In genomic region chr4:154171151-154171930, GRCm38 (mm10) we compare ENCODE assay signal across 8 mouse cellular contexts. TPM values are rescaled to one million over a fixed set of nuclear protein-coding genes. Genes with fewer than 3 reads are reported as not detected.
DNase-seq lines count a peak whose midpoint lies in the region; ATAC-seq and TF ChIP-seq lines count a peak whose summit lies in the region.

No protein-coding gene starts in this region.

- no peak for ATAC-seq in heart, embryonic 14.5 days (ENCODE audit: insufficient number of reproducible peaks, insufficient read depth, low FRiP score, low read depth)
- ATAC-seq in liver, embryonic 16.5 days (ENCODE audit: low read depth), result no peak
- no peak for ATAC-seq in stomach, embryonic 14.5 days (ENCODE audit: insufficient number of reproducible peaks, insufficient read depth, low FRiP score, low read depth)

- peak overlapping the region; percentile 66 for H3K9ac ChIP-seq in heart, embryonic 14.5 days (ENCODE audit: low read length)
- no peak overlapping the region for H3K9ac ChIP-seq in liver, embryonic 16.5 days (ENCODE audit: low read depth, low read length)
- peak overlapping the region; percentile 21; the same call in 1 of the 2 replicates for H3K9ac ChIP-seq in stomach, embryonic 14.5 days (replicated peaks; ENCODE audit: low read depth, low read length)

- WGBS in heart, embryonic 14.5 days, result 2% methylated on average over 37 of the region's 37 CpGs
- WGBS in liver, embryonic 16.5 days (ENCODE audit: insufficient replicate concordance), result 2% methylated on average over 37 of the region's 37 CpGs
- 2% methylated on average over 37 of the region's 37 CpGs for WGBS in stomach, embryonic 14.5 days

- H3K4me1 ChIP-seq in heart, embryonic 14.5 days (ENCODE audit: control insufficient read depth in 2 of 2, insufficient read depth in 2 of 2, low read length in 2 of 2), result peaks cover 8 to 21% of the 10 kb centered on the region in 2 experiments; a peak in 2 of 4 replicates
- H3K4me1 ChIP-seq in liver, embryonic 16.5 days (ENCODE audit: control insufficient read depth, low read depth, low read length), result no peaks in the 10 kb centered on the region
- H3K4me1 ChIP-seq in stomach, embryonic 14.5 days (ENCODE audit: control insufficient read depth, insufficient read depth, low read length), result peaks cover 13% of the 10 kb centered on the region; the same call in 1 of the 2 replicates

- no peaks in the 10 kb centered on the region for H3K9me3 ChIP-seq in heart, embryonic 14.5 days (ENCODE audit: control insufficient read depth, low read length)
- H3K9me3 ChIP-seq in liver, embryonic 16.5 days (replicated peaks; ENCODE audit: control insufficient read depth, low read length), result no peaks in the 10 kb centered on the region
- H3K9me3 ChIP-seq in stomach, embryonic 14.5 days (ENCODE audit: control insufficient read depth, low read depth, low read length), result no peaks in the 10 kb centered on the region

- TF ChIP-seq CTCF in layer of hippocampus, adult 2 months (conservative IDR thresholded peaks at IDR 0.05), result no peak

- no peak overlapping the region for H3K27ac ChIP-seq in layer of hippocampus, adult 2 months
- no peak overlapping the region for H3K27ac ChIP-seq in heart, embryonic 14.5 days (replicated peaks in 1 of 2; ENCODE audit: control insufficient read depth in 1 of 2, insufficient read depth in 1 of 2, low read depth in 2 of 2, low read length in 2 of 2)
- H3K27ac ChIP-seq in liver, embryonic 16.5 days (ENCODE audit: low read length), result no peak overlapping the region
- H3K27ac ChIP-seq in stomach, embryonic 14.5 days (ENCODE audit: low read length), result no peak overlapping the region

- DNase-seq in layer of hippocampus, adult 2 months (ENCODE audit: low spot score in 2 of 2), result no peak
- DNase-seq in layer of hippocampus, postnatal 10 days (ENCODE audit: low spot score in 2 of 2), result no peak
- no peak for DNase-seq in cerebellum, postnatal 36 days
- no peak for DNase-seq in right cerebral cortex, postnatal 14 days
- no peak for DNase-seq in thymus, postnatal 0 days (ENCODE audit: low spot score)

- peak overlapping the region; percentile 79 for H3K4me2 ChIP-seq in heart, embryonic 14.5 days (ENCODE audit: low read length)
- peak overlapping the region; percentile 53; the same call in 1 of the 2 replicates for H3K4me2 ChIP-seq in liver, embryonic 16.5 days (ENCODE audit: low read depth, low read length)
- peak overlapping the region; percentile 99 for H3K4me2 ChIP-seq in stomach, embryonic 14.5 days (replicated peaks; ENCODE audit: low read depth, low read length)

- peak overlapping the region; percentile 53 for H3K4me3 ChIP-seq in layer of hippocampus, adult 2 months
- peak overlapping the region; percentile 45 to 47 for H3K4me3 ChIP-seq in heart, embryonic 14.5 days (ENCODE audit: control insufficient read depth in 1 of 2, insufficient read depth in 1 of 2, low read depth in 1 of 2, low read length in 2 of 2)
- H3K4me3 ChIP-seq in liver, embryonic 16.5 days (ENCODE audit: low read depth, low read length), result peak overlapping the region; percentile 46; the same call in 1 of the 2 replicates
- H3K4me3 ChIP-seq in stomach, embryonic 14.5 days (ENCODE audit: low read depth, low read length), result peak overlapping the region; percentile 49

- H3K27me3 ChIP-seq in heart, embryonic 14.5 days (ENCODE audit: control insufficient read depth, insufficient read depth, low read length), result peaks cover 57% of the 10 kb centered on the region
- H3K27me3 ChIP-seq in liver, embryonic 16.5 days (ENCODE audit: control insufficient read depth, insufficient read depth, low read depth, low read length), result peaks cover 56% of the 10 kb centered on the region
- peaks cover 18% of the 10 kb centered on the region for H3K27me3 ChIP-seq in stomach, embryonic 14.5 days (ENCODE audit: control insufficient read depth, insufficient read depth, low read length)

- H3K36me3 ChIP-seq in heart, embryonic 14.5 days (ENCODE audit: control insufficient read depth, insufficient read depth, low read length), result no peaks in the 10 kb centered on the region
- no peaks in the 10 kb centered on the region for H3K36me3 ChIP-seq in liver, embryonic 16.5 days (ENCODE audit: control insufficient read depth, insufficient read depth)
- H3K36me3 ChIP-seq in stomach, embryonic 14.5 days (ENCODE audit: control insufficient read depth, insufficient read depth, low read length), result no peaks in the 10 kb centered on the region

RNA-seq across cellular contexts. Expression of gene Megf6, which starts 0.8 kb away (rescaled TPM):
- total RNA-seq in layer of hippocampus, adult 2 months (2021), result 1 to 10 TPM; 3.9 to 5.5 TPM
- total RNA-seq in layer of hippocampus, postnatal 10 days (2021), result 10 to 100 TPM; 11.4 to 11.6 TPM
- 33.3 and 39.8 TPM in 2 replicates for polyA plus RNA-seq in heart, embryonic 14.5 days (2014; fragmentation: Nextera tagmentation; extraction: Ambion mirVana)
- polyA plus RNA-seq in liver, embryonic 16.5 days (2015; fragmentation: Nextera tagmentation; extraction: Ambion mirVana), result 1.7 and 1.9 TPM in 2 replicates
- polyA plus RNA-seq in stomach, embryonic 14.5 days (2014; fragmentation: Nextera tagmentation; extraction: Ambion mirVana), result 16.8 and 20.9 TPM in 2 replicates
- polyA plus RNA-seq in thymus, postnatal 0 days (2015; fragmentation: Nextera tagmentation; extraction: Ambion mirVana), result 14.8 and 17.0 TPM in 2 replicates

RNA-seq across cellular contexts. Expression of gene Tprgl, which starts 10.9 kb away (rescaled TPM):
- 100 to 1,000 TPM; 171 to 177 TPM for total RNA-seq in layer of hippocampus, adult 2 months (2021)
- 100 to 1,000 TPM; 135 to 141 TPM for total RNA-seq in layer of hippocampus, postnatal 10 days (2021)
- polyA plus RNA-seq in heart, embryonic 14.5 days (2014; fragmentation: Nextera tagmentation; extraction: Ambion mirVana), result 145 and 148 TPM in 2 replicates
- polyA plus RNA-seq in liver, embryonic 16.5 days (2015; fragmentation: Nextera tagmentation; extraction: Ambion mirVana), result 128 and 131 TPM in 2 replicates
- 126 and 135 TPM in 2 replicates for polyA plus RNA-seq in stomach, embryonic 14.5 days (2014; fragmentation: Nextera tagmentation; extraction: Ambion mirVana)
- polyA plus RNA-seq in thymus, postnatal 0 days (2015; fragmentation: Nextera tagmentation; extraction: Ambion mirVana), result 171 and 177 TPM in 2 replicates

RNA-seq across cellular contexts. Expression of gene Wrap73, which starts 29.2 kb away (rescaled TPM):
- total RNA-seq in layer of hippocampus, adult 2 months (2021), result 10 to 100 TPM; 32.4 to 33.3 TPM
- 10 to 100 TPM; 27.3 to 33.0 TPM for total RNA-seq in layer of hippocampus, postnatal 10 days (2021)
- 20.7 and 23.1 TPM in 2 replicates for polyA plus RNA-seq in heart, embryonic 14.5 days (2014; fragmentation: Nextera tagmentation; extraction: Ambion mirVana)
- polyA plus RNA-seq in liver, embryonic 16.5 days (2015; fragmentation: Nextera tagmentation; extraction: Ambion mirVana), result 22.5 and 24.7 TPM in 2 replicates
- polyA plus RNA-seq in stomach, embryonic 14.5 days (2014; fragmentation: Nextera tagmentation; extraction: Ambion mirVana), result 39.6 and 41.4 TPM in 2 replicates
- 37.0 and 38.8 TPM in 2 replicates for polyA plus RNA-seq in thymus, postnatal 0 days (2015; fragmentation: Nextera tagmentation; extraction: Ambion mirVana)

RNA-seq across cellular contexts. Expression of gene Trp73, which starts 31.3 kb away (rescaled TPM):
- 1 to 10 TPM; 3.3 to 3.6 TPM for total RNA-seq in layer of hippocampus, adult 2 months (2021)
- 1 to 10 TPM; 4.7 to 5.2 TPM for total RNA-seq in layer of hippocampus, postnatal 10 days (2021)
- polyA plus RNA-seq in heart, embryonic 14.5 days (2014; fragmentation: Nextera tagmentation; extraction: Ambion mirVana), result 0.08 and 0.09 TPM in 2 replicates
- polyA plus RNA-seq in liver, embryonic 16.5 days (2015; fragmentation: Nextera tagmentation; extraction: Ambion mirVana), result 0.05 TPM in 1 of 2 replicates, not detected in the other
- 0.32 and 0.42 TPM in 2 replicates for polyA plus RNA-seq in stomach, embryonic 14.5 days (2014; fragmentation: Nextera tagmentation; extraction: Ambion mirVana)
- 0.55 and 0.76 TPM in 2 replicates for polyA plus RNA-seq in thymus, postnatal 0 days (2015; fragmentation: Nextera tagmentation; extraction: Ambion mirVana)
